Mouse (Mus musculus): Measurements from ENCODE around the gene Fbp1.

GRCm38 (mm10) chr13:62856305-62856675, 31.8 kb downstream of the Fbp1 start:
- TF ChIP-seq EP300 (IDR thresholded peaks at IDR 0.05; ENCODE audit: low read depth) (no peak), CTCF (IDR thresholded peaks at IDR 0.05; ENCODE audit: low read depth) (peak; percentile 85)

Measured in heart, postnatal 0 days (tissue).